Mouse (Mus musculus) layer of hippocampus, postnatal 25 days (tissue): ENCODE data around the gene Fhl5. TPM values are rescaled to one million over a fixed set of nuclear protein-coding genes. Genes with fewer than 3 reads are reported as not detected.

ENCODE experiments used
- total RNA-seq, 2 experiments: library from RNA; stranded (reverse); gene quantifications; 2 replicates each; pipeline ENCODE4 v1.2.3; 2021

Gene Fhl5
- total RNA-seq, 2 experiments from 2014 or later = 0.25 TPM; not detected in 1

Other genes starting within 250 kb of the Fhl5 start
- gene Ufl1, start 38.9 kb upstream of the Fhl5 start, total RNA-seq = 10 to 100 TPM; 26.0 to 30.6 TPM